Mouse (Mus musculus): ENCODE data around the gene Dlk2. TPM values are rescaled to one million over a fixed set of nuclear protein-coding genes. Genes with fewer than 3 reads are reported as not detected.

Gene Dlk2
- polyA plus RNA-seq, 1 experiment = not detected

DNA sequence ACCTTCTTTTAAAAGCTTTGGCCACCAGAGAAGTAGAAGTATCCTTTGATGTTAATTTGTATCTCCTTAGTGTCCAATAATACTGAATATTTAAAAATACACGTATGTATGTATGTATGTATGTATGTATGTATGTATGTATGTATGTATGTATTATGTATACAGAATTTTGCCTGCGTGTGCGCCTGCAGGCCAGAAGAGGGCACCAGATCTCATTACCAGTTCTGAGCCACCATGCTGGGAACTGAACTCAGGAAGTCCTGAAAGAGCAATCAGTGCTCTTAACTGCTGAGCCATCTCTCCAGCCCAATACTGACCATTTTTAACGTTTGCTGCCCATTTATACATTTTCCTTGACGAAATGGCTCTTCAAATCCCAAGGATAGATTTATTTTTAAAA lies 39.3 kb downstream of the Dlk2 start:
- H3K9me3 ChIP-seq = peaks cover 12% of the 10 kb centered on the region
- no peak for TF ChIP-seq GATA1 (IDR thresholded peaks at IDR 0.05; ENCODE audit: borderline replicate concordance, low read length)
- TF ChIP-seq FLI1 (IDR thresholded peaks at IDR 0.05; ENCODE audit: low read length) = no peak
- no peak overlapping the region for H3K4me3 ChIP-seq (replicated peaks)
- peaks cover 10% of the 10 kb centered on the region for H3K27me3 ChIP-seq (replicated peaks)
- H3K36me3 ChIP-seq (replicated peaks; ENCODE audit: low read length) = no peaks in the 10 kb centered on the region
- peaks cover 4% of the 10 kb centered on the region; the same call in 1 of the 2 replicates for H3K4me1 ChIP-seq

- H3K4me1 ChIP-seq = peaks cover 6% of the 10 kb centered on the region; the same call in 1 of the 2 replicates
- no peak overlapping the region for H3K4me3 ChIP-seq (replicated peaks)
- peaks cover 33% of the 10 kb centered on the region for H3K9me3 ChIP-seq
- no peaks in the 10 kb centered on the region for H3K36me3 ChIP-seq (replicated peaks; ENCODE audit: low read length)
- peaks cover 9% of the 10 kb centered on the region for H3K27me3 ChIP-seq (replicated peaks)
- no peak for TF ChIP-seq GATA1 (IDR thresholded peaks at IDR 0.05; ENCODE audit: borderline replicate concordance, low read length)
- TF ChIP-seq FLI1 (IDR thresholded peaks at IDR 0.05; ENCODE audit: low read length) = no peak
Measured at GRCm38 (mm10) chr17:46341208-46341607, 44.0 kb downstream of the Dlk2 start.

- H3K4me3 ChIP-seq (replicated peaks) = no peak overlapping the region
- TF ChIP-seq FLI1 (IDR thresholded peaks at IDR 0.05; ENCODE audit: low read length) (no peak), GATA1 (IDR thresholded peaks at IDR 0.05; ENCODE audit: borderline replicate concordance, low read length) (no peak)
- H3K36me3 ChIP-seq (replicated peaks; ENCODE audit: low read length) = no peaks in the 10 kb centered on the region
- H3K9me3 ChIP-seq = peaks cover 55% of the 10 kb centered on the region
- H3K27me3 ChIP-seq (replicated peaks) = peaks cover 2% of the 10 kb centered on the region
- H3K4me1 ChIP-seq = no peaks in the 10 kb centered on the region
Measured at GRCm38 (mm10) chr17:46351026-46351700, 53.9 kb downstream of the Dlk2 start.

Other genes starting within 250 kb of the Dlk2 start
- gene Mrps18a, start 186.4 kb upstream of the Dlk2 start, polyA plus RNA-seq (2012; ENCODE audit: insufficient read depth, low replicate concordance) = 33.8 and 77.2 TPM in 2 replicates
- not detected in 2 replicates for gene Rsph9, start 153.2 kb upstream of the Dlk2 start, polyA plus RNA-seq (2012; ENCODE audit: insufficient read depth, low replicate concordance)
- 8.8 and 18.5 TPM in 2 replicates for gene Mad2l1bp, start 143.9 kb upstream of the Dlk2 start, polyA plus RNA-seq (2012; ENCODE audit: insufficient read depth, low replicate concordance)
- 65.9 and 69.9 TPM in 2 replicates for gene Gtpbp2, start 136.4 kb upstream of the Dlk2 start, polyA plus RNA-seq (2012; ENCODE audit: insufficient read depth, low replicate concordance)
- 0.35 and 1.6 TPM in 2 replicates for gene Polh, start 94.8 kb upstream of the Dlk2 start, polyA plus RNA-seq (2012; ENCODE audit: insufficient read depth, low replicate concordance)
- 2.1 and 4.5 TPM in 2 replicates for gene Xpo5, start 94.6 kb upstream of the Dlk2 start, polyA plus RNA-seq (2012; ENCODE audit: insufficient read depth, low replicate concordance)
- gene Polr1c, start 49.4 kb upstream of the Dlk2 start, polyA plus RNA-seq (2012; ENCODE audit: insufficient read depth, low replicate concordance) = 10.9 TPM in 1 of 2 replicates, not detected in the other
- gene Yipf3, start 49.3 kb upstream of the Dlk2 start, polyA plus RNA-seq (2012; ENCODE audit: insufficient read depth, low replicate concordance) = 213 and 264 TPM in 2 replicates
- gene Lrrc73, start 43.9 kb upstream of the Dlk2 start, polyA plus RNA-seq (2012; ENCODE audit: insufficient read depth, low replicate concordance) = 3.6 and 5.3 TPM in 2 replicates
- gene Tjap1, start 14.4 kb upstream of the Dlk2 start, polyA plus RNA-seq (2012; ENCODE audit: insufficient read depth, low replicate concordance) = 42.7 and 59.0 TPM in 2 replicates
- gene Abcc10, start 30.9 kb downstream of the Dlk2 start, polyA plus RNA-seq (2012; ENCODE audit: insufficient read depth, low replicate concordance) = 6.4 and 13.4 TPM in 2 replicates
- gene Zfp318, start 86.3 kb downstream of the Dlk2 start, polyA plus RNA-seq (2012; ENCODE audit: insufficient read depth, low replicate concordance) = 0.84 and 1.2 TPM in 2 replicates
- not detected in 2 replicates for gene Crip3, start 131.5 kb downstream of the Dlk2 start, polyA plus RNA-seq (2012; ENCODE audit: insufficient read depth, low replicate concordance)
- gene Slc22a7, start 141.0 kb downstream of the Dlk2 start, polyA plus RNA-seq (2012; ENCODE audit: insufficient read depth, low replicate concordance) = not detected in 2 replicates
- gene Ttbk1, start 190.3 kb downstream of the Dlk2 start, polyA plus RNA-seq (2012; ENCODE audit: insufficient read depth, low replicate concordance) = 0.06 and 0.60 TPM in 2 replicates
- 6.5 and 14.6 TPM in 2 replicates for gene Dnph1, start 199.3 kb downstream of the Dlk2 start, polyA plus RNA-seq (2012; ENCODE audit: insufficient read depth, low replicate concordance)
- gene Cul9, start 249.0 kb downstream of the Dlk2 start, polyA plus RNA-seq (2012; ENCODE audit: insufficient read depth, low replicate concordance) = 2.4 and 6.0 TPM in 2 replicates